Mouse (Mus musculus): Measurements from ENCODE around the gene A4galt. TPM values are rescaled to one million over a fixed set of nuclear protein-coding genes. Genes with fewer than 3 reads are reported as not detected.

A4galt gene
- polyA plus RNA-seq, 1 experiment from 2014 or later, result 0.53 TPM

DNA sequence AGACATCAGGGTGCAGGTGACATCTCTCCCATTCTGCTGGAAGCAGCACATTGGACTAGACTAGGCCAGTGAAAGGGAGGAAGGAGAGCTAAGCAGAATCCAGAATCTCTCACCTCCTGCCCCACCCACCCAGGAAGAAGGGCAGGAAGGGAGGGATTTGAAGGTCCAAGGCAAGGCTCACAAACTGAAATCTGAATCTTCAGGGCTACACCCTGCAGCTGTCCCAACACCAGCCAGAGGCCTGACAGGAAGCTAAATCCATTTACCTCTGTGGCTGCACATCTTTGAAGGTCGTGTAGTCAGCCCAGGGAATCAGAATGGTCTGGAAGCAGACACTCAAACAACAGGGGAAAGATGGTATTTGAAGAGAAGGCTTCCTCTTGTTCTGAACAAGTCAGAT, 13.7 kb upstream of the A4galt start:
- 15% methylated on average over 1 of the region's 1 CpGs for WGBS
- Histone ChIP-seq H3K4me1 (no peaks in the 10 kb centered on the region), H3K4me3 (no peak overlapping the region), H3K27ac (no peak overlapping the region), H3K36me3 (no peaks in the 10 kb centered on the region), H3K27me3 (no peaks in the 10 kb centered on the region), H3K9ac (no peak overlapping the region), H3K4me2 (no peak overlapping the region), H3K9me3 (no peaks in the 10 kb centered on the region)
- ATAC-seq (ENCODE audit: insufficient number of reproducible peaks, insufficient read depth, low FRiP score, low TSS enrichment, low read depth), result no peak

- Histone ChIP-seq H3K4me3 (no peak overlapping the region), H3K4me2 (no peak overlapping the region), H3K27ac (no peak overlapping the region), H3K27me3 (no peaks in the 10 kb centered on the region), H3K9me3 (no peaks in the 10 kb centered on the region), H3K4me1 (no peaks in the 10 kb centered on the region), H3K36me3 (no peaks in the 10 kb centered on the region), H3K9ac (no peak overlapping the region)
- ATAC-seq (ENCODE audit: insufficient number of reproducible peaks, insufficient read depth, low FRiP score, low TSS enrichment, low read depth), result no peak
- WGBS, result 75% methylated on average over 5 of the region's 5 CpGs
Observed at GRCm38 (mm10) chr15:83263405-83263804, 11.8 kb upstream of the A4galt start.

DNA sequence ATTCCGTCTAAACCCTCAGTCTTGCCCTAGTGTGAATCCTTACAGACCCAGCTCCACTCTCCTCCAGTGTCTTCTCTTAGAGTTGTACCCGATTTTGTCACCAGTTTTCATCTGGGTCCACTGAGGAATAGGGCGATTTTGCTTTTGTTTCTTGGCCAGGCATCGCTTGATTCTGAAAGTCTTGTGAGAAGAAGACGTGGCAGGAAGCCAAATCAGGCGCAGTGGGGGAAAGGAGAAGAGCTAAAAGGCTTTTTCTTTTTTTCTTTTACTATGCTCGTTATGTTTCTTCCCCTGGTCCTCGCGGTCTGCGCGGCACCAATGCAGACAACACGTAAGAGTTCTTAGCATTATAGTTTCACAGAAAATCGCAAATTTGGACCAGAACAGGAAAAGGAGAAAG, 6.3 kb upstream of the A4galt start:
- Histone ChIP-seq H3K27me3 (peaks cover 7% of the 10 kb centered on the region), H3K4me2 (no peak overlapping the region), H3K36me3 (no peaks in the 10 kb centered on the region), H3K9me3 (no peaks in the 10 kb centered on the region; the same call in 1 of the 2 replicates), H3K4me1 (0 out of 2 replicates have a peak, but pooled peaks cover 9% of the 10 kb centered on the region), H3K27ac (no peak overlapping the region), H3K4me3 (no peak overlapping the region), H3K9ac (no peak overlapping the region)
- 60% methylated on average over 13 of the region's 13 CpGs for WGBS
- ATAC-seq (ENCODE audit: insufficient number of reproducible peaks, insufficient read depth, low FRiP score, low TSS enrichment, low read depth), result no peak

DNA sequence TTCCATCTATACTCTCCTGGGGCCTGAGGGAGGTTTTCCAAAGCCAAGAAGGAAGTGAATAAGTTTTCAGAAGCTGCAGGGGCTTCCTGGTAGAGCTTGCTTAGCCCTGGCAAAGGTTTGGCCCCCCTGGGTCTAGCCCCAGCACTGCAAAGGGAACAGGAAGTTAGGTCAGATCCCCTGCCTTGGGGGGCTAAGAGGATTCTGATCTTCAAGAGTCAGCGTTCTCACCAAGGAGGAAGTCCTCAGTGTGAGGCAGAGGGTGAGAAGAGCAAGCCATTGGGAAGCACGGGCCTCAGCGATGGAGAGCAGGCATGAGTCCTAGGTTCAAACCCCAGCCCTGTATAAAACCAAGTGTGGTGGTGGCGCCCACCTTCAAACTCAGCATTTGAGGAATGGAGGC, 4.9 kb upstream of the A4galt start:
- Histone ChIP-seq H3K36me3 (no peaks in the 10 kb centered on the region), H3K27ac (no peak overlapping the region), H3K27me3 (peaks cover 21% of the 10 kb centered on the region), H3K4me1 (peaks cover 12% of the 10 kb centered on the region; the same call in 1 of the 2 replicates), H3K9ac (no peak overlapping the region), H3K4me3 (no peak overlapping the region), H3K9me3 (no peaks in the 10 kb centered on the region; the same call in 1 of the 2 replicates), H3K4me2 (no peak overlapping the region)
- WGBS, result 81% methylated on average over 4 of the region's 4 CpGs
- no peak for ATAC-seq (ENCODE audit: insufficient number of reproducible peaks, insufficient read depth, low FRiP score, low TSS enrichment, low read depth)

DNA sequence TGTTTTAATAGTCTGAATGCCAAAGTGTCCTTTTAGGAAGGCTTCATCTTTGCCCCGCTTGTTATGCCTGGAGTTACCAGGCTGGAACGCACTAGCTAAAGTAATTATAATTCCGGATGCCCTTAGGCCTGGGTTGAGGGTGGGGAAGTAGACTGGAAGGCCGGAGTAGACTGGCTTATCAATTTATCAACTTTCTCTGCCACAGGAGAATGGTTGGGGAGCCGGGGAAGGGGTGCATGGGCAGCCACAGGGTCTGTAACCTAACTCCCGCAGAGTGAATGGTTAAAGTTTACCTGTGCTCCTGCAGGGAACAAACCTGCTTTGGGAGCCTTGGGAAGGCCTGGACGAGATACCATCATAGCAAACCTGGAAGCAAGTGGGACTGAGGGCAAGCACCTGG, 4.4 kb upstream of the A4galt start:
- ATAC-seq (ENCODE audit: insufficient number of reproducible peaks, insufficient read depth, low FRiP score, low TSS enrichment, low read depth), result no peak
- WGBS, result 64% methylated on average over 7 of the region's 7 CpGs
- Histone ChIP-seq H3K4me2 (no peak overlapping the region), H3K27ac (no peak overlapping the region), H3K4me1 (peaks cover 15% of the 10 kb centered on the region; the same call in 1 of the 2 replicates), H3K9me3 (no peaks in the 10 kb centered on the region; the same call in 1 of the 2 replicates), H3K36me3 (no peaks in the 10 kb centered on the region), H3K4me3 (no peak overlapping the region), H3K27me3 (peaks cover 27% of the 10 kb centered on the region), H3K9ac (no peak overlapping the region)

GRCm38 (mm10) chr15:83255191-83255782, 3.7 kb upstream of the A4galt start:
- no peak overlapping the region for H3K27ac ChIP-seq
- H3K9me3 ChIP-seq, result no peaks in the 10 kb centered on the region; the same call in 1 of the 2 replicates
- no peaks in the 10 kb centered on the region for H3K36me3 ChIP-seq
- 88% methylated on average over 4 of the region's 4 CpGs for WGBS
- H3K4me3 ChIP-seq, result no peak overlapping the region
- H3K27me3 ChIP-seq, result peaks cover 33% of the 10 kb centered on the region
- H3K4me2 ChIP-seq, result no peak overlapping the region
- H3K4me1 ChIP-seq, result peaks cover 19% of the 10 kb centered on the region; the same call in 1 of the 2 replicates
- ATAC-seq (ENCODE audit: insufficient number of reproducible peaks, insufficient read depth, low FRiP score, low TSS enrichment, low read depth), result no peak
- H3K9ac ChIP-seq, result no peak overlapping the region

GRCm38 (mm10) chr15:83254372-83255070, 2.9 kb upstream of the A4galt start:
- Histone ChIP-seq H3K27ac (no peak overlapping the region), H3K9ac (no peak overlapping the region), H3K9me3 (no peaks in the 10 kb centered on the region; the same call in 1 of the 2 replicates), H3K36me3 (no peaks in the 10 kb centered on the region), H3K27me3 (peaks cover 41% of the 10 kb centered on the region), H3K4me3 (no peak overlapping the region), H3K4me1 (peaks cover 19% of the 10 kb centered on the region; the same call in 1 of the 2 replicates), H3K4me2 (no peak overlapping the region)
- WGBS, result 74% methylated on average over 10 of the region's 10 CpGs
- ATAC-seq (ENCODE audit: insufficient number of reproducible peaks, insufficient read depth, low FRiP score, low TSS enrichment, low read depth), result no peak

- Histone ChIP-seq H3K9ac (no peak overlapping the region), H3K4me2 (peak overlapping the region; percentile 91; the same call in 1 of the 2 replicates), H3K4me3 (no peak overlapping the region), H3K4me1 (peaks cover 18% of the 10 kb centered on the region), H3K27me3 (peaks cover 49% of the 10 kb centered on the region), H3K27ac (no peak overlapping the region), H3K9me3 (no peaks in the 10 kb centered on the region; the same call in 1 of the 2 replicates), H3K36me3 (no peaks in the 10 kb centered on the region)
- 62% methylated on average over 14 of the region's 14 CpGs for WGBS
- ATAC-seq (ENCODE audit: insufficient number of reproducible peaks, insufficient read depth, low FRiP score, low TSS enrichment, low read depth), result no peak
Observed at GRCm38 (mm10) chr15:83252060-83252459, 486 bp upstream of the A4galt start.

GRCm38 (mm10) chr15:83250651-83251175, 861 bp downstream of the A4galt start:
- Histone ChIP-seq H3K27ac (no peak overlapping the region), H3K4me1 (peaks cover 19% of the 10 kb centered on the region), H3K9me3 (no peaks in the 10 kb centered on the region; the same call in 1 of the 2 replicates), H3K27me3 (peaks cover 49% of the 10 kb centered on the region), H3K36me3 (no peaks in the 10 kb centered on the region), H3K4me2 (peak overlapping the region; percentile 91), H3K4me3 (peak overlapping the region; percentile 49), H3K9ac (peak overlapping the region; percentile 68)
- 2% methylated on average over 20 of the region's 20 CpGs for WGBS
- ATAC-seq (ENCODE audit: insufficient number of reproducible peaks, insufficient read depth, low FRiP score, low TSS enrichment, low read depth), result no peak

- Histone ChIP-seq H3K4me1 (peaks cover 19% of the 10 kb centered on the region), H3K4me3 (no peak overlapping the region), H3K36me3 (no peaks in the 10 kb centered on the region), H3K27me3 (peaks cover 49% of the 10 kb centered on the region), H3K27ac (no peak overlapping the region), H3K4me2 (no peak overlapping the region), H3K9ac (no peak overlapping the region), H3K9me3 (no peaks in the 10 kb centered on the region; the same call in 1 of the 2 replicates)
- 92% methylated on average over 12 of the region's 12 CpGs for WGBS
- no peak for ATAC-seq (ENCODE audit: insufficient number of reproducible peaks, insufficient read depth, low FRiP score, low TSS enrichment, low read depth)
Observed at GRCm38 (mm10) chr15:83249535-83250287, 1.9 kb downstream of the A4galt start.

- Histone ChIP-seq H3K4me1 (peaks cover 19% of the 10 kb centered on the region), H3K4me3 (no peak overlapping the region), H3K36me3 (no peaks in the 10 kb centered on the region), H3K4me2 (no peak overlapping the region), H3K27ac (no peak overlapping the region), H3K27me3 (peaks cover 46% of the 10 kb centered on the region), H3K9me3 (no peaks in the 10 kb centered on the region; the same call in 1 of the 2 replicates), H3K9ac (no peak overlapping the region)
- no peak for ATAC-seq (ENCODE audit: insufficient number of reproducible peaks, insufficient read depth, low FRiP score, low TSS enrichment, low read depth)
- WGBS, result 67% methylated on average over 14 of the region's 14 CpGs
Observed at GRCm38 (mm10) chr15:83248236-83248844, 3.2 kb downstream of the A4galt start.
